Mouse (Mus musculus) spleen, postnatal 4 days (tissue): ENCODE results near the gene Isyna1.

Experiments used
- DNase-seq, 2 experiments: peaks; one replicate each; pipeline ENCODE4 v3.0.0; 2022; ENCODE audit warnings: low spot score in 2 of 2

Isyna1 gene

DNA sequence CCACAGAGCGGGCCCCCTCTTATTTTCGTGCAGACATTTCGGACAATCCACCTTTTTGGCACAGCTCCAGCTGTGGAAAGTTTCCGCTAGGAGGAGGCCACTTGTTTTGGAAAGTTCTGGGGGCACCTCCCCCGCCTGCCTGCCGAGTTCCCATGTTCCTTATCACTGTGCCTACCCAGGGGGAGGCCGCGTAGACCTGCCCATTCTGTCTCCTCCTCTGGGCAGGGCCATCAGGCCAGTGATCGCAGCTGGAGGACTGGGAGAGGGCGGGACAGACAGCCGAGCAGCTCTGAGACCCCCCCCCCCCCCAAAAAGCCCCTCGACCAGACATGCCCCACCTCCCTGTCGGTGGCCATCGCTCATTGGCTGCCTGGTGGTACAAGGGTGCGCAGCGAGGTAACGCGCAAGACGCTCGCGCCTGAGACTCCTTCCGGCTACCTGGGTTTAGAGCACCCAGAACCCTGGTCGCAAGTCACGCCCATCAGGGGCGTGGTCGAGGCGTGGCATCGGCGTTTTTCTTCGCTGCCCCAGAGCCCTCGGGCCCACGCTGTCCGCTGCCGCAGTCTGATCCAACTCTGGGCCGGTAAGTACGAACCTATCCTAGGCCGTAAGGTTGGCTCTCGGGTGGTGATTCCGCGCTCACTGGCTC is at the start of gene Isyna1:
Gene Isyna1 (plus strand): TSS at position 413 of the 649 bp plus-strand sequence.
- DNase-seq, result peak; percentile 89 to 91

DNA sequence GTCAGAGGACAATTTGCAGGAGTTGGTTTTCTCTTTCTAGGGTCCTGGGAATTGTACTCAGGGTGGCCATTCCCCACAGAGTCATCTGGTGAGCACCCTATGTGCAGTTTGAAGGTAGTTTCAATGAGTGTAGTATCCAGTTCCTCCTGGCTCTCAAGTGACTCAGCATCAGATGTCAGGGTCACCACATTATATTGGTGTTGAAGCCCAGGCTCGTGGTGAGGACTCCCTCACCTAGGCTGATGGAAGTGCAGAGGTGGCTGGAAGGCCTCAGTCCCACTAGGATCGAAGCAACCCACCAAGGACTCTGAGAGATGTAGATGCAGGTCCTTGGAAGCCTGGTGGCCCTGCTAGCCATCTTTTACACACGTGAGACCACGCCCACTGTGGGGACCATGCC is 47.8 kb upstream of the Isyna1 start:
- DNase-seq, result no peak

DNA sequence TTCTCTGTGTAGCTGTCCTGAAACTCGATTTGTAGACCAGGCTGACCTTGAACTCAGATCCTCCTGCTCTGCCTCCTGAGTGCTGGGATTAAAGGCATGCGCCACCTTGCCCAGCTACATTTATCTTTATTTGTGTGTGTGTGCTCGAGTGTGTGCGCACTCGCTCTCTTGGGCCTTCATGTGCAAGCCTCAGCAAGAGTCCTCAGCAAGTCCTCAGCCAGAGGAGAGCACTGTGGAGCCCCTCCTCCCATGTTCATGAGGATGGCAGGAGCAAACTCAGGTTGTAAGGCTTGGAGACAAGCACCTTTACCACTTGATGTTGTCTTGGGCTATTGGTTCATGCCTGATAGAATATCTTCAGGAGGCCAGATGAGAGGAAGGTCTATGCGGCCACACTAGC is 46.4 kb upstream of the Isyna1 start:
- DNase-seq, result no peak

DNA sequence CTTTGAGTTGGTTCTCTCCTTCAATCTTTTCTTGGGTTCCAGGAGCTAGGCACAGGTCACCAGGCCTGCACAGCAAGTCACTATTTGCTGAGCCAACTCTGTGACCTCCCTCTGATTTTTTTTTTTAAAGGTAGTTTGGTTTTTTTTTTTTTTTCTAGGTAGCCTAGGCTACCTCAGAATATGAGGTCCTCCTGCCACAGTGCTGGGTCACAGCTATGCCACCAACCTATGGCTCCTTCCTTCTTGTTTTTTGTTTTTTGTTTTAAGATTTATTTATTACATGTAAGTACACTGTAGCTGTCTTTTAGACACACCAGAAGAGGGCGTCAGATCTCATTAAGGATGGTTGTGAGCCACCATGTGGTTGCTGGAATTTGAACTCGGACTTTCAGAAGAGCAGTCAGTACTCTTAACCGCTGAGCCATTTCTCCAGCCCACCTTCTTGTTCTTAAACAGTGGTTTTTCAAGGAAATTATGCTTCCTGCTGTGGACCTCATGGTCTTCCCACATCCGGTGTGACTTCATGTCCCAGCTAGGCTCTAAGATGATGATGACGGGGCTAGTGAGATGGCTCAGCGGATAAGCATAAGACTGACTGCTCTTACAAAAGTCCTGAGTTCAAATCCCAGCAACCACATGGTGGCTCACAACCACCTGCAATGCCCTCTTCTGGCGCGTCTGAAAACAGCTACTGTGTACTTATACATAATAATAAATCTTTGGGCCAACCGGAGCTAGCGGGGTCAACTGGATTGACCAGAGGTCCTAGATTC is 44.6 kb upstream of the Isyna1 start:
- DNase-seq, result no peak

DNA sequence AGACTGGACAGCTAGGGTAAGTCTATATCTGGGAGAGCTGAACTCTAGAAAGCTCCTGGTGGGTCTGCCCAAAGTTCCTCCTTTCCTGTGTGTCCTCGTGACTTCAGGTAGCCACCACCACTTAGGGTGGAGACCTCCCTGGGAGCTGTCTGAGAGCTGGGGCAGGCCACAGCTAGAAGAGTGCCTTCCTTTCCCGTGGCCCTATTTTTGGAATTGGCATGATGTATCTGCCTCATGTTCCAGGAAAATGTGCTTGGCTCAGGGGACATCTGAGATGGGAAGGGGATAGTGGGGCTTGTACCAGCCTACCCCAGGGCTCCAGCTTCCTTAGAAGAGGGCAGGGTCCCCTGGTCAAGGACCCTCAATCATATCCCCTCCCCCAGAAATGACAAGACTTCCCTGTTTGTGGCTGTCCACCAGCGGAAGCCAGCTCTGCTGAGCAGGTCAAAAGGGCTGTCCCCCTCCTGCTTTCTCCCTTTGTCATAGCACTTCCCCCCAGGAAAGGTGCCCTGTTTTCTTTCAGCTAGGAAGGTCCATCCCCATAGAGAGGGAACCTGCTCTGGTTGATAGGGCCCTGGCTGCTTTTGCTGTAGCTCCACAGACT is 42.5 kb upstream of the Isyna1 start:
- DNase-seq, result no peak

DNA sequence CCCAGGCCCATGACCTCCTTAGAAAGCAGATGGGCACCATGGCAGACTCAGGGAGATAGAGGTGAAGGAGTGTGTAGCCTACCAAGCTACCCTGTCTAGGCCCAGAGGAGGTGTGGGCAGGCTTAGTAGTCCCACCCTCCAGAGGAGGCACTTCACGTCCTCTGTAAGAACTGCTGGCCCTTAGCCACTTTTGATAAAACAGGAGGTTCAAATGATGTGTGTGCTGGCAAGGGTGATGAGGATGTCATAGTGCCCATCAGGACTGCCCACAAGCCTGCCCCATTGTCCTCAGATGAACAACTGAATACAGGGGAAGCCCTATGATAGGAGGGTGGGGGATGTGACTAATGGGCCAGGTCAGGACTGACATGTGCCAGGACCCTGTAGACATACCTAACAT is 41.3 kb upstream of the Isyna1 start:
- DNase-seq, result no peak

DNA sequence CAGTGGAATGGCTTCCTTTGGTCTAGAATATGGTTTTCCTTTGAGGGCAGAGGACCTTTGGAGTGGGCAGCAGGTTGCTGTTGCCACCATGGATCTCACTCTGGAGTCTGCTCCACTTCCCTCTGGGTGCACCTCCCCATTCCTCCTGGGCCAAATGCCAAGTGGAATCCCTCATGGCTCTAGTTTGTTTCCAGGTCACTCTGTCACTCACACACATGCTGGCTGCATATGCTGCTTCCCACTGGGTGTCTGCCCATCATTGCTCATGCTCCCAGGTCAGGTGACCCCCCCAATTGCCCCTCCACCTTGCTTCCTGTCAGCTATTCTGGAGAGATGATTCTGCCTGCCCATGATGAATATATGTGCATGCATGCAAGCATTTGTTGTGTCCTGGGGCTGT is 40.4 kb upstream of the Isyna1 start:
- no peak for DNase-seq

DNA sequence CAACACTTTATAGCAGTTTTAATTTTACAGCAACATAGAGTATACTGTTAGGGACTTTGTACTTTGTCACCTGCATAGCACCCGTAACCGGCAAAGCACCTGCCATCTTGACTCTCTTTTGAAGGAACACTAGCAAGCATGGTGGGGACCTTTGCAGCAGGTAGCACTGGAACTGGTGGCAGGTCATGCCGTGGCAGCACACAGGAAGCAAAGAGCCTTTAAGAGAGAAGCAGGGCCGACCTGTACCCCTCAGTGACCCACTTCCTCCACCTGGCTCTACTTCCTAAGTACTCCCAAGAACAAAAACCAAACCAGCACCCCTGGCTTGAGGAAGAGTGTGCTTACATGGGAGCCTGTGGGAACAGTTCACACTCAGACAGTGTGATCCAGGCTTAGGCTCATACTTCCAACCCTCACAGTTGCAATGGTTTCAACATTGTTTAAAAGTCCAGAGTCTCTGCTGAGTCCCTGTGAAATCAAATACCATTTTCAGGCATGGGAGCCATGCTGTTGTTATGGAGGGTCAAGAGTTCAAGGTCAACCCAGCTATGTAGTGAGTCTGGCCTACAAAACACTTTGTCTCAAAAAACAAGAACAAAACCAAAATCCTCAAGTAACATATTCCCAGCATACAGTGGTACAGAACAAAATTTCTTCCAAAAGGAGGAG is 39.0 kb upstream of the Isyna1 start:
- DNase-seq, result no peak

DNA sequence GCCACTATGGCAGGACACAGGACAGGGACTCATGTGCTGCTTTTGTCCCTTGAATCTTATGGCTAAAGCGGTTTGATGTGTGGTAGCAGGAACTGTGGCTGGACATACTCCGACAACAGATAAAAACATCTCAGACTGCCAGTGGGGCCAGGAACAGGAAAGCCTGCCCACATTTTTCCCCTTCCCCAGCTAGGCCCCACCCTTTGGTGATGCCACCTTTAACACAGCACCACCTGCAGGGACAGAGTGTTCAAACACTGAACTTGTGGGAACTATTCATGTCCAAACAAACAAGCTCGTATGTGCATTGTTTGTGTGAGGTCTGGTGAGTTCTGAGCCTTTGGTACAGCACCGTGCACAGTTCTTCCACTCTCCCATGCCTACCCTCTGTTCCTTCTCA is 35.8 kb upstream of the Isyna1 start:
- DNase-seq, result no peak

DNA sequence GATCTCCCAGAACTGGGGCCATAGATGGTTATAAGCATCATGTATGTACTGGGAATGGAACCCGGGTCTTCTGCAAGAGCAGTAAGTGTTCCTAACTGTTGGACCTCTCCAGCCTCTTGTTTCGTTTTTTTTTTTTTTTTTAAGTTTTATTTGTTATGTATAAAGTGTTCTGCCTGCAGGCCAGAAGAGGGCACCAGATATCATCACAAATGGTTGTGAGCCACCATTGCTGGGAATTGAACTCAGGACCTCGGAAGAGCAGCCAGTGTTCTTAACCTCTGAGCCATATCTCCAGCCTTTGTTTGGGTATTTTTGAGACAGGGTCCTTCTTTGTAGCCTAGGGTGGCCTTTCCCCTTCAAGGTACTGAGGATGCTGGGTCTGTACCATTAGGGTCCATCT is 35.2 kb upstream of the Isyna1 start:
- no peak for DNase-seq

DNA sequence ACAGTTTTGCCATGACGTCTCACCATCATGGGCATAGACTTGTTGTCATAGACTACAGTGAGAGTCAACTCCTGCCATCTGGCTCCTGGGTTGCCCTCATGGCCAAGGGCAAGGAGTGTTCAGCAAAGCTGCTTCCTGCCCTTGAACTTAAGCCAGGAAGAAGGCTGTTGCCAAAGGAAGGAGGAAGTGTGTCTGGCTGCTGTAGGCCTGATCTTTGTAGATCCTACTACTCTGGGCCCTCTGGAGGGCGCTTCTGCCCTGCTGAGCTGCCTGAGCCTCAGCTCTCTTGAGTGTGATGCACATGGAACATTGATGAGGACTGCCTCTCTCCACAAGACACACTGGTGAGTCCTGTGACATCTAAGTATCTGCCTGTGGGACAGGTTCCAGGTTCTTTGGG is 34.1 kb upstream of the Isyna1 start:
- peak in 1 of 2 experiments; percentile 47 for DNase-seq

DNA sequence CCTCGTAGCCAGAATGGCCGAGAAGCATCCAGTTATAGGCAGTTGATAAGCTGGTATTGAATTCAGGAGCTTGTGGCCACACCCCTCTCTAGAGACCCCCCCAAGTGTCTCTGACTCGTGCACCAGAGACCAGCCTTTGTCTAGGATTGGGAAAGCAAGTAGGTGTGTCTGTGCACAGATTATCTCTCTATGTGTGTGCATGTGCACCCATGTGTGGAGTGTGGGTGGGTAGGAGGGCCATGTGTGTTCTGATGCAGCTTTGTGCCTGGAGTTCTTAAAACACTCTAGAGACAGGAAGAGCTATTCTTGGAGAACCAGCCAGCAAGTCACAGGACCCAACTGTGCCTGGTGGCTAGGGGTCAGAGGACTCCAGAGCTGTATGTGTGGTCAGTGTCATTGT is 33.6 kb upstream of the Isyna1 start:
- DNase-seq, result no peak

DNA sequence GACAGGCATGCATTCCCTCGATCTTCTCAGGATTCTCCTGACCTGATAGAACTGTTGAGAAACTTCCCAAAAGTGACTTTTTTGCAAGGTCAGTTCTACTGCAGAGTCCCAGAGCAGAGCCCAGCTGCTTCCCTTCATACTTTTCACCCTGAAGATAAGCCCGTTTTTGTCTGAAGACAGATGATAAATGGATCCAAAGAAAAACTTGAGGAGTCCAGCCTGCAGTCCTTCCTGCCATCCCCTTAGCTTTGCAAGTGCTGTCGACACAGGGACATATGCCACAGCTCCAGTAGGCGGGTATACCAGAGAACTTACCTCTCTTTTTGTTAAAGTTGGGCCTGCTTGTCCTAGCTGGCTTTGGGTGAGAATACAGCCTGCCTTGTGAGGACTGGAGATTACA is 32.8 kb upstream of the Isyna1 start:
- DNase-seq, result no peak

DNA sequence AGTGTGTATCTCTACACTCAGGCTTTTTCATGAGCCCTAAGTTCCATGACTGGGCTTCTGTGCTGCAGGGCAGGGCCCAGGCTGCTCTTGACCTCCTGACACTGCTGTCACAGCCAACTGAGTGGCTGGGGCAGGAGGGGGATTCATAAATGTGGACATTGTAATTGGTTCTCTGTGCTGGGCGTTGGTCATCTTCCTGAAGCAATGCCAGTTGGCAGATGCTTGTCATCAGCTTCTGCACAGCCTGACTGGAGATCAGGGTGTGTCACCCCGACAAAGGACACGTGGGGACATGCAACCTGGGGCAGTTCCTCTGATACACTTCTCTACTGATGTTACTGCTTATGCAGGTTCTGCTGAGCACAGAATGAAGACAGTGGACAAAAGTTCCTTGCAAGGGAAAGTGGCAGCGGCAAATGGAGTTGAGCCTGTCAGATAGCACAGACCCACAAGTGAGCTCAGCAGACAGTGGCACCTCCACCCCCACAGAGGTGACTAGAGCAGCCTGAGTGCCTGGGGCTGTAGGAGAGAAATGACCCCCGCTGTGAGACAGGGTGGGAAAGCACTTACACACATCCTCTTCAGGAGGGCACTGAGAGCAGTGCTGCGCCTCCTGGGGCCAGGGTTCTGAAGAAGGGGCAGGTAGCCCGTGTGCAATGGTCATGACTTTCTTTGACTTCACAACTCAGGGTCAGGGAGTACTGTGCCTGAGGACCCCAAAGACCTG is 32.2 kb upstream of the Isyna1 start:
- DNase-seq, result peak in 1 of 2 experiments; percentile 34

DNA sequence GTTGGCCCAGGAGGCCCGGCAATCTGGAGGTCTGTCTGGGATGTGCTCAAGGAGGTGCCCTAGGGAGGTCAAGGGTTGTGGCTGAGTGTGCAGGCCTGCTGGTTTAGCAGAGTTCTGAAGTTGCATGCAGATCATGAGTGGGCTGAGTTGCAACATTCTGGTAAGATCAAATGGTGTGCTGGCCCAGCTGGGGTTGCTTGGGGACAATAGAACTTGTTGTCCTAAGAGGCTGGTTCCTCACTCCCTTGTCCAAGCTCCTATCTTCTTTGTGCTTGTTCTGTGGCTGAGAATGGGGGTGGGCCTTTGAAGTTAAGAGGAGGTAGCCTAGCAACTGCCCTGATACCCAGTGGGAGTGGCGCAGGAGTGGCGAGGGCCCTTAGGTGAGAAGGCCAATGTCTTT is 31.4 kb upstream of the Isyna1 start:
- no peak for DNase-seq

DNA sequence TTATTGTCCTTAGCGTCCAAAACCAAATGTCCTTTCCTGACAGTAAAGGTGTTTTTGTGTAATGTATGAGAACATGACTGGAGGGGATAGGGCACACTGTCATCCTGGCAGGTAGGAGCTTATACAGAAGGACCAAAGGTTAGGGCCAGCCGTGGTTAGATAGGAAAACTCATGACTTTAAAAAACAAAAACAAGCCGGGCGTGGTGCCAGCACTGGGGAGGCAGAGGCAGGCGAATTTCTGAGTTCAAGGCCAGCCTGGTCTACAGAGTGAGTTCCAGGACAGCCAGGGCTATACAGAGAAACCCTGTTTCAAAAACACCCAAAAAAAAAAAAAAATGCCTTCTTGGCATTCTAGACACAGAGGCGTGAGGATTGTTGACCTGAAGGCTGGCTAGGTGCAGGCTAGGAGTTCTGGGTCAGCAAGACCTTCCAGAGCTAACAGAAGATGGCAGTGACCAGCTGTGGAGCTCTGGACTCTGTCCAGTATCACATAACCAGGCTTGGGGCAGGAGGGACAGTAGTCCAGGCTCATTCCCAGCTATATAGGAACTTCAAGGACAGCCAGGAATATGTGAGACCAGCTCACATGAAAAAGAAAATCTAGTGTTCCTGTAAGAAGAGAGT is 30.3 kb upstream of the Isyna1 start:
- DNase-seq, result no peak

DNA sequence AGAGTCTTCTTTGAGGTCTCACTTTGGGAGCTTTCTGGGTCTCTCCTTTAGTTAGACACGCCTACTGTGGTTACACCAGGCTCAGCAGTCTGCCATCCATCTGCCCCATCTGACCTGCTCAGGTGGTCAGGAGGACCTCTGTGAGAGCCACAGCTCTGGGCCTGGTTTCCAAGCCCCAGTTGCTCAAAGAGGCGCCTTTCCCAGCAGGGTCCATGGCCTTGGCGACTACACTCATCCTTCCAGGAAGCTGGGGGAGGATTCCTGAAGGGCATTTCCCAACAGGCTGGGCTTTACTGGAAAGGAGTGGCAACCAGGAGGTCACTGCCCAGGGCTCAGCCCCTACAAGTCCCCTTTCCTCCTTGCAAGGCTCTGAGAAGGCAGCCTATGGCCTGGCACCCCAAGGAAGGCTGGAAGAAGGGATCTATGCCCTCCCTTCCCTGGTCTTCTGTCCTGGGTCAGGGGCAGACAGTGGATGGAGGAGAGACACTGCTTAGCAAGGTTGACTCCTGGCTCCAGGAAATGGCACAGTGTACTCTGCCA is 29.4 kb upstream of the Isyna1 start:
- DNase-seq, result no peak

DNA sequence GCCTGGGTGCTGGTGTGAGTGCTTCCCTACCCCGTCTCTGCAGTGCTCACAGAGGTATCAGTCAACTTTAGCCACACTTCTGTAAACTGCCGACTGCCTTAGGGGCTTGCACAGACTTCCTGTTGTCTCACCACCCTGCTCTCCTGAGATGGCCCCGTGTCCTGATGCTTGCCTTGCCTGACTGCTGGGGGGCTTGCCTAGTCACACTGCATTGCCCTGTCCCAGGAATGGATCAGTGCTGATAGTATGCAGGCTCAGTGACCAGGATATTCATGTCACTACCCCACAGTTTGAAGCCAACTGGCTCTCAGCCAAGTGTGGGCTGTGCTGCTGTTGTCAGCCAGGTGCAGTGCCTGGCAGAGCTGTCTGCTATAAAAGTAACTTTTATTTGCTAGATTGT is 28.6 kb upstream of the Isyna1 start:
- peak in 1 of 2 experiments; percentile 54 for DNase-seq

DNA sequence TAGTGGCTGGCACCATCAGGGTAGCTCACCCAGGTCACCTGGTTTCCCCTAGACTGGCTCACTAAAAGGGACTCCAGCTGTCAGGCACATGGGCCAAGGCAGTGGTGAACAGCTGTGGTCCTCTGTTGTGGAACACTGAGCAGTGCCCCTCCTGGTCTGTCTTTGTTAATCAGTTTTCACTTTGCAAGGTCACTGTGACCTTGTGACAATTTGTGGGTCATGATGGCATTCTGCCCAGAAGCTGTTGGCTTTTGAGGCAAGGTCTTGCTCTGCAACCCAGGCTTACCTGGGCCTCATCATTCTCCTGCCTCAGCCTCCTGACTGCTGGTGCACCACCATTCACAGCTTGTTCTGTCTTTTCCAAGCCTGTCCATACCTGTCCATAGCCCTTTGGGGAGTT is 23.8 kb upstream of the Isyna1 start:
- no peak for DNase-seq

DNA sequence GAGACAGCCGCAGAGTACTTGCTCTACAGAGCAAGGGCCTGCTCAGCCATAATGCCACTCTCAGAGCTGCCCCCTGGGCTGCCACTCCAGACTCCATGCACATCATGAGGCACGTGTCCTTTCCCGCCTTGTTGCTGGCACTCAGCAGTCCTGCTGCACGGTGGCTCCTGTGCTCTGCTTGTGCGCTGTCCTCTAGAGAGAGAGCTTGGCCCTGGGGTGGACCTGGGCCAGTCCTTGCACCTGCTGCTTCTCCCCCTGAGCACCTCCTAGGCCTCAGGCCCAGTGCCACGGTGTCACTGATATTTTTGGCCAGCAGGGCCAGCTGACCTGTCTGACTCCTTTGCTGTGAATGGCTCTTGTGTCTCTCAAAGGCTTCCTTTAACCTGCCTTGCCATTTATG is 23.2 kb upstream of the Isyna1 start:
- no peak for DNase-seq

DNA sequence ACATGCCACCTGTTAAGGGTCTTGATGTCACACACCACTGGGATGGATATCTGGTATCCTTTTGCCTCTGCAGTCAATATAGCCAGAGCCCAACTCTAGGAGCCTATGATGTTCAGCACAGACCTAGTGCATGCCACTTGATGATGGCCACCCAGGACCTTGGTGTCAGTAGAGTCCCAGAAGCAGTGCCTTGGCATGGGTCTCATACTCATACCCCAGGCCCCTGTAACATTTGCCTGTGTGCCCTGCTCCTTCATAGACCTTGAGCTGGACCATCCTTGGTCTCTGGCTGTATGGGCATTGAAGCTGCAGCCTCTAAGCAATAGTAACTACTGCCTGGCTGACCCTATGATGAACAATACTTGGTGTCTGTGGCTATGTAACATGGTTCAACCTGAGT is 19.9 kb upstream of the Isyna1 start:
- no peak for DNase-seq
